Mouse (Mus musculus): ENCODE measurements around the gene Mgat4b. TPM values are rescaled to one million over a fixed set of nuclear protein-coding genes. Genes with fewer than 3 reads are reported as not detected.

Gene Mgat4b
- polyA plus RNA-seq, 1 experiment = 171 TPM

GRCm38 (mm10) chr11:50262020-50262419, 51.3 kb downstream of the Mgat4b start:
- H3K4me1 ChIP-seq (ENCODE audit: control insufficient read depth, insufficient read depth, insufficient read length, low read length) = no peaks in the 10 kb centered on the region; the same call in 1 of the 2 replicates
- 62% methylated on average over 4 of the region's 4 CpGs for WGBS

GRCm38 (mm10) chr11:50263198-50263597, 52.5 kb downstream of the Mgat4b start:
- Histone ChIP-seq H3K36me3 (ENCODE audit: control insufficient read depth, insufficient read depth, low read length) (peaks cover 49% of the 10 kb centered on the region), H3K27me3 (ENCODE audit: control insufficient read depth, insufficient read depth, low read length) (no peaks in the 10 kb centered on the region), H3K27ac (ENCODE audit: insufficient read depth, low read depth, low read length) (no peak overlapping the region), H3K4me3 (ENCODE audit: low read depth, low read length) (no peak overlapping the region), H3K4me1 (ENCODE audit: control insufficient read depth, insufficient read depth, insufficient read length, low read length) (no peaks in the 10 kb centered on the region; the same call in 1 of the 2 replicates)
- TF ChIP-seq CTCF (IDR thresholded peaks at IDR 0.05; ENCODE audit: extremely low read depth, insufficient read length, insufficient replicate concordance, low read depth, low read length) (no peak), POLR2A (IDR thresholded peaks at IDR 0.05; ENCODE audit: low read depth, low read length) (no peak)
- 88% methylated on average over 3 of the region's 3 CpGs for WGBS

More at GRCm38 (mm10) chr11:50262020-50262419, 51.3 kb downstream of the Mgat4b start:
- TF ChIP-seq CTCF (IDR thresholded peaks at IDR 0.05; ENCODE audit: extremely low read depth, insufficient read length, insufficient replicate concordance, low read depth, low read length) (peak; percentile 33; the same call in 1 of the 2 replicates), POLR2A (IDR thresholded peaks at IDR 0.05; ENCODE audit: low read depth, low read length) (no peak)
- Histone ChIP-seq H3K27ac (ENCODE audit: insufficient read depth, low read depth, low read length) (no peak overlapping the region), H3K27me3 (ENCODE audit: control insufficient read depth, insufficient read depth, low read length) (no peaks in the 10 kb centered on the region), H3K4me3 (ENCODE audit: low read depth, low read length) (no peak overlapping the region), H3K36me3 (ENCODE audit: control insufficient read depth, insufficient read depth, low read length) (peaks cover 58% of the 10 kb centered on the region)

GRCm38 (mm10) chr11:50265931-50266330, 55.2 kb downstream of the Mgat4b start:
- 54% methylated on average over 8 of the region's 8 CpGs for WGBS
- H3K36me3 ChIP-seq (ENCODE audit: control insufficient read depth, insufficient read depth, low read length) = peaks cover 38% of the 10 kb centered on the region

GRCm38 (mm10) chr11:50266997-50267396, 56.3 kb downstream of the Mgat4b start:
- H3K4me3 ChIP-seq (ENCODE audit: low read depth, low read length) = no peak overlapping the region
- TF ChIP-seq POLR2A (IDR thresholded peaks at IDR 0.05; ENCODE audit: low read depth, low read length) (no peak), CTCF (IDR thresholded peaks at IDR 0.05; ENCODE audit: extremely low read depth, insufficient read length, insufficient replicate concordance, low read depth, low read length) (no peak)
- no peak overlapping the region for H3K27ac ChIP-seq (ENCODE audit: insufficient read depth, low read depth, low read length)
- WGBS = 90% methylated on average over 3 of the region's 3 CpGs
- H3K36me3 ChIP-seq (ENCODE audit: control insufficient read depth, insufficient read depth, low read length) = peaks cover 31% of the 10 kb centered on the region
- H3K4me1 ChIP-seq (ENCODE audit: control insufficient read depth, insufficient read depth, insufficient read length, low read length) = no peaks in the 10 kb centered on the region; the same call in 1 of the 2 replicates
- H3K27me3 ChIP-seq (ENCODE audit: control insufficient read depth, insufficient read depth, low read length) = no peaks in the 10 kb centered on the region

More at GRCm38 (mm10) chr11:50265931-50266330, 55.2 kb downstream of the Mgat4b start:
- Histone ChIP-seq H3K4me3 (ENCODE audit: low read depth, low read length) (no peak overlapping the region), H3K27ac (ENCODE audit: insufficient read depth, low read depth, low read length) (no peak overlapping the region), H3K4me1 (ENCODE audit: control insufficient read depth, insufficient read depth, insufficient read length, low read length) (no peaks in the 10 kb centered on the region; the same call in 1 of the 2 replicates), H3K27me3 (ENCODE audit: control insufficient read depth, insufficient read depth, low read length) (no peaks in the 10 kb centered on the region)
- TF ChIP-seq CTCF (IDR thresholded peaks at IDR 0.05; ENCODE audit: extremely low read depth, insufficient read length, insufficient replicate concordance, low read depth, low read length) = no peak
- TF ChIP-seq POLR2A (IDR thresholded peaks at IDR 0.05; ENCODE audit: low read depth, low read length) = no peak

GRCm38 (mm10) chr11:50269163-50269562, 58.5 kb downstream of the Mgat4b start:
- TF ChIP-seq POLR2A (IDR thresholded peaks at IDR 0.05; ENCODE audit: low read depth, low read length) = no peak
- peak; percentile 27; the same call in 1 of the 2 replicates for TF ChIP-seq CTCF (IDR thresholded peaks at IDR 0.05; ENCODE audit: extremely low read depth, insufficient read length, insufficient replicate concordance, low read depth, low read length)
- Histone ChIP-seq H3K36me3 (ENCODE audit: control insufficient read depth, insufficient read depth, low read length) (peaks cover 20% of the 10 kb centered on the region), H3K27me3 (ENCODE audit: control insufficient read depth, insufficient read depth, low read length) (no peaks in the 10 kb centered on the region), H3K4me1 (ENCODE audit: control insufficient read depth, insufficient read depth, insufficient read length, low read length) (no peaks in the 10 kb centered on the region; the same call in 1 of the 2 replicates), H3K27ac (ENCODE audit: insufficient read depth, low read depth, low read length) (no peak overlapping the region), H3K4me3 (ENCODE audit: low read depth, low read length) (no peak overlapping the region)
- WGBS = 83% methylated on average over 2 of the region's 2 CpGs

- H3K4me3 ChIP-seq (ENCODE audit: low read depth, low read length) = no peak overlapping the region
- 87% methylated on average over 1 of the region's 1 CpGs for WGBS
- no peaks in the 10 kb centered on the region; the same call in 1 of the 2 replicates for H3K4me1 ChIP-seq (ENCODE audit: control insufficient read depth, insufficient read depth, insufficient read length, low read length)
- H3K36me3 ChIP-seq (ENCODE audit: control insufficient read depth, insufficient read depth, low read length) = peaks cover 17% of the 10 kb centered on the region
- no peak overlapping the region for H3K27ac ChIP-seq (ENCODE audit: insufficient read depth, low read depth, low read length)
- TF ChIP-seq POLR2A (IDR thresholded peaks at IDR 0.05; ENCODE audit: low read depth, low read length) = no peak
- TF ChIP-seq CTCF (IDR thresholded peaks at IDR 0.05; ENCODE audit: extremely low read depth, insufficient read length, insufficient replicate concordance, low read depth, low read length) = no peak
- H3K27me3 ChIP-seq (ENCODE audit: control insufficient read depth, insufficient read depth, low read length) = no peaks in the 10 kb centered on the region
Measured at GRCm38 (mm10) chr11:50269885-50270284, 59.2 kb downstream of the Mgat4b start.

- Histone ChIP-seq H3K4me3 (ENCODE audit: low read depth, low read length) (no peak overlapping the region), H3K4me1 (ENCODE audit: control insufficient read depth, insufficient read depth, insufficient read length, low read length) (peaks cover 3% of the 10 kb centered on the region; the same call in 1 of the 2 replicates), H3K27me3 (ENCODE audit: control insufficient read depth, insufficient read depth, low read length) (no peaks in the 10 kb centered on the region), H3K36me3 (ENCODE audit: control insufficient read depth, insufficient read depth, low read length) (no peaks in the 10 kb centered on the region), H3K27ac (ENCODE audit: insufficient read depth, low read depth, low read length) (no peak overlapping the region)
- 88% methylated on average over 2 of the region's 2 CpGs for WGBS
- TF ChIP-seq CTCF (IDR thresholded peaks at IDR 0.05; ENCODE audit: extremely low read depth, insufficient read length, insufficient replicate concordance, low read depth, low read length) (no peak), POLR2A (IDR thresholded peaks at IDR 0.05; ENCODE audit: low read depth, low read length) (no peak)
Measured at GRCm38 (mm10) chr11:50272819-50273218, 62.1 kb downstream of the Mgat4b start.

All from small intestine, adult 2 months (tissue).